In the genomic region with DNA sequence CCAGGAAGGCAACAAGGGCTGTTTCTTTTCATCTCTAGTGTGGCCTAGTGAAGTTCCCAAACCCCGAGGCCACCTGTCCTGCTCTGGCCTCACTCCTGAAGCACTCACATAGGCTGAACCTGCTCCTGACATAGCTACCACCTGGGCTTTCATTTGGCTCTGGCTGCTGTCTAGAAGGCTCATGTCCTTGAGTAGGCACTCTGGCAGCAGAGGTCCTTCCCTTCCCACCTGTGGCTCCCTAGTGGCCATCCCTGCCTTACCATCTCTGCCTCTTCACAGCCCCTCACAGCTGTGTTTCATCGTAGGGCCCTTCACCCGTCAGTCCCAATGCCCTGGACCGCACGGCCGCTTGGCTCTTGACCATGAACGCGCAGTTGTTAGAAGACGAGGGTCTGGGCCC, we compare ENCODE assay signal across 18 mouse cellular contexts.
DNase-seq lines count a peak whose midpoint lies in the region; ATAC-seq and TF ChIP-seq lines count a peak whose summit lies in the region.
"Had no signal": no experiment of that assay in that cellular context is flagged by ENCODE, and none has a peak within 500 bp of the region (broad histone marks: within the 10 kb centered on the region; RNA-seq: fewer than 3 reads in every experiment).

No protein-coding gene starts in this region.

- DNase-seq in cerebellum, adult 2 months = no peak
- no peak for DNase-seq in cerebellum, adult 18-20 months
- peak; percentile 52 for DNase-seq in cerebellum, adult 9-11 months
- no peak for DNase-seq in hindbrain, postnatal 0 days (ENCODE audit: low spot score)
- no peak for DNase-seq in left cerebral cortex, adult 2 months (ENCODE audit: extremely low spot score in 1 of 2, low spot score in 2 of 2)
- DNase-seq in left cerebral cortex, postnatal 4 days = no peak
- DNase-seq: adrenal gland, postnatal 14 days; B cell, adult 2 months; forebrain, postnatal 0 days had no signal

- H3K4me3 ChIP-seq in cerebellum, adult 2 months (replicated peaks; ENCODE audit: insufficient read depth, low read depth, low read length) = no peak overlapping the region
- no peak overlapping the region for H3K4me3 ChIP-seq in hindbrain, postnatal 0 days (ENCODE audit: low read length)
- H3K4me3 ChIP-seq in hindbrain, embryonic 13.5 days = no peak overlapping the region
- H3K4me3 ChIP-seq in left cerebral cortex, adult 2 months = no peak overlapping the region
- H3K4me3 ChIP-seq: embryonic facial prominence, embryonic 10.5 days; embryonic facial prominence, embryonic 12.5 days; forebrain, embryonic 13.5 days; forebrain, embryonic 15.5 days had no signal

- no peak for ATAC-seq in cerebellum, adult (ENCODE audit: insufficient number of reproducible peaks, low FRiP score, low TSS enrichment)
- 0 out of 2 replicates have a peak, but pooled peaks have one; percentile 0 for ATAC-seq in hindbrain, postnatal 0 days
- ATAC-seq in hindbrain, embryonic 13.5 days (ENCODE audit: low FRiP score) = no peak
- ATAC-seq: activated CD4-positive, CD25-positive, alpha-beta regulatory T cell, adult 4 months; forebrain, embryonic 13.5 days; forebrain, embryonic 15.5 days; Patski had no signal

- WGBS in cerebellum, adult 2 months = 37% methylated on average over 9 of the region's 9 CpGs
- WGBS in hindbrain, postnatal 0 days = 83% methylated on average over 9 of the region's 9 CpGs
- 94% methylated on average over 9 of the region's 9 CpGs for WGBS in hindbrain, embryonic 13.5 days

- H3K4me2 ChIP-seq in hindbrain, postnatal 0 days (ENCODE audit: low read depth, low read length) = no peak overlapping the region
- no peak overlapping the region for H3K4me2 ChIP-seq in hindbrain, embryonic 13.5 days
- H3K4me2 ChIP-seq: embryonic facial prominence, embryonic 12.5 days; forebrain, embryonic 13.5 days; forebrain, embryonic 15.5 days had no signal

- peaks cover 49% of the 10 kb centered on the region for H3K36me3 ChIP-seq in hindbrain, postnatal 0 days (ENCODE audit: insufficient read depth, low read length)
- H3K36me3 ChIP-seq in hindbrain, embryonic 13.5 days = peaks cover 92% of the 10 kb centered on the region
- H3K36me3 ChIP-seq: G1E had no signal

- intact Hi-C loops in left cerebral cortex, adult 2 months (cut with DNase I) = no loop called here
- intact Hi-C loops in left cerebral cortex, postnatal 4 days (cut with DNase I) = no loop called here

- no peaks in the 10 kb centered on the region for H3K27me3 ChIP-seq in cerebellum, adult 2 months (ENCODE audit: control insufficient read depth, insufficient read depth, low read length)
- no peaks in the 10 kb centered on the region for H3K27me3 ChIP-seq in hindbrain, postnatal 0 days (ENCODE audit: insufficient read depth, low read length)
- no peaks in the 10 kb centered on the region for H3K27me3 ChIP-seq in hindbrain, embryonic 13.5 days
- H3K27me3 ChIP-seq: embryonic facial prominence, embryonic 12.5 days; forebrain, embryonic 13.5 days; forebrain, embryonic 15.5 days; Patski had no signal

- H3K9me3 ChIP-seq in hindbrain, postnatal 0 days (ENCODE audit: low read length) = no peaks in the 10 kb centered on the region
- no peaks in the 10 kb centered on the region for H3K9me3 ChIP-seq in hindbrain, embryonic 13.5 days
- H3K9me3 ChIP-seq: embryonic facial prominence, embryonic 10.5 days; embryonic facial prominence, embryonic 12.5 days; forebrain, embryonic 13.5 days; forebrain, embryonic 15.5 days; G1E had no signal

- no peak for TF ChIP-seq CTCF in cerebellum, adult 2 months (IDR thresholded peaks at IDR 0.05; ENCODE audit: borderline replicate concordance, insufficient read depth, low read depth, low read length)
- TF ChIP-seq CTCF in hindbrain, postnatal 0 days (IDR thresholded peaks at IDR 0.05; ENCODE audit: low read depth) = no peak
- TF ChIP-seq CTCF in left cerebral cortex, adult 2 months (IDR thresholded peaks at IDR 0.05) = no peak

- no peak overlapping the region for H3K9ac ChIP-seq in hindbrain, postnatal 0 days (replicated peaks; ENCODE audit: low read length)
- no peak overlapping the region for H3K9ac ChIP-seq in hindbrain, embryonic 13.5 days
- H3K9ac ChIP-seq: embryonic facial prominence, embryonic 12.5 days; forebrain, embryonic 13.5 days; forebrain, embryonic 15.5 days; forebrain, postnatal 0 days had no signal

- peaks cover 68% of the 10 kb centered on the region for H3K4me1 ChIP-seq in cerebellum, adult 2 months (ENCODE audit: control insufficient read depth, insufficient read depth, low read length)
- no peaks in the 10 kb centered on the region; the same call in 1 of the 2 replicates for H3K4me1 ChIP-seq in hindbrain, postnatal 0 days (ENCODE audit: insufficient read depth, low read length)
- H3K4me1 ChIP-seq in hindbrain, embryonic 13.5 days (replicated peaks) = peaks cover 6% of the 10 kb centered on the region
- H3K4me1 ChIP-seq: embryonic facial prominence, embryonic 10.5 days; embryonic facial prominence, embryonic 12.5 days had no signal

- TF ChIP-seq POLR2A in cerebellum, adult 2 months (IDR thresholded peaks at IDR 0.05; ENCODE audit: borderline replicate concordance, insufficient read depth, low read length) = no peak

- peak overlapping the region; percentile 70 for H3K27ac ChIP-seq in cerebellum, adult 2 months (ENCODE audit: insufficient read depth, low read length)
- H3K27ac ChIP-seq in hindbrain, postnatal 0 days = no peak overlapping the region
- H3K27ac ChIP-seq in hindbrain, embryonic 13.5 days = no peak overlapping the region
- peak overlapping the region; percentile 24; the same call in 1 of the 2 replicates for H3K27ac ChIP-seq in left cerebral cortex, adult 2 months
- H3K27ac ChIP-seq: embryonic facial prominence, embryonic 10.5 days; embryonic facial prominence, embryonic 12.5 days; forebrain, embryonic 13.5 days; forebrain, embryonic 15.5 days had no signal

Comparison
In these comparisons a context has a peak if more than half of its experiments do, and no peak if none do; other contexts are left out.
1. H3K27ac ChIP-seq: peak in cerebellum, adult 2 months (single experiment) and left cerebral cortex, adult 2 months (single experiment); none in hindbrain, postnatal 0 days (single experiment) and hindbrain, embryonic 13.5 days (single experiment).